Mouse (Mus musculus) forebrain, embryonic 11.5 days (tissue): Measurements from ENCODE around the gene Kat2b. TPM values are rescaled to one million over a fixed set of nuclear protein-coding genes. Genes with fewer than 3 reads are reported as not detected.
"Not testable (repeated sequence)": the region's sequence is repeated elsewhere in the genome, so short reads cannot be mapped to it uniquely, and the experiment has no call there.

Source experiments
- ATAC-seq: fragments of 200-750 bp; cut with Nextera tagmentation; replicated peaks from 2 replicates; pipeline ENCODE4 v1.8.0; 2017; ENCODE audit warnings: moderate TSS enrichment; ENCODE audit not compliant: low FRiP score
- DNase-seq: peaks from one replicate; pipeline ENCODE4 v3.0.0-alpha.2; 2017; ENCODE audit warnings: low spot score
- H3K27ac ChIP-seq: fragments of 300-500 bp; sonication (generic); 2 replicates; pipeline ENCODE4 v1.5.1; 2014; ENCODE audit warnings: low read depth, low read length
- H3K27me3 ChIP-seq: fragments of 300-500 bp; sonication (generic); 2 replicates; pipeline ENCODE4 v1.6.1; 2014; ENCODE audit warnings: mild to moderate bottlenecking, low read length, mixed read lengths; ENCODE audit not compliant: control insufficient read depth, insufficient read depth
- H3K36me3 ChIP-seq: fragments of 300-500 bp; sonication (generic); 2 replicates; pipeline ENCODE4 v1.6.1; 2014; ENCODE audit warnings: mild to moderate bottlenecking, low read length, moderate library complexity, mixed read lengths; ENCODE audit not compliant: control insufficient read depth, insufficient read depth
- H3K4me1 ChIP-seq: fragments of 300-500 bp; sonication (generic); replicated peaks from 2 replicates; pipeline ENCODE4 v1.6.1; 2014; ENCODE audit warnings: low read length, mixed read lengths; ENCODE audit not compliant: control insufficient read depth, insufficient read depth
- H3K4me2 ChIP-seq: fragments of 300-500 bp; sonication (generic); 2 replicates; pipeline ENCODE4 v1.6.1; 2014; ENCODE audit warnings: low read depth, mild to moderate bottlenecking, low read length, moderate library complexity, mixed read lengths; ENCODE audit not compliant: severe bottlenecking
- H3K4me3 ChIP-seq: fragments of 300-500 bp; sonication (generic); 2 replicates; pipeline ENCODE4 v1.5.1; 2014; ENCODE audit warnings: low read depth, low read length
- H3K9ac ChIP-seq: fragments of 300-500 bp; sonication (generic); 2 replicates; pipeline ENCODE4 v1.6.1; 2014; ENCODE audit warnings: low read length
- H3K9me3 ChIP-seq: fragments of 300-500 bp; sonication (generic); 2 replicates; pipeline ENCODE4 v1.6.1; 2016; ENCODE audit warnings: low read length, mixed read lengths; ENCODE audit not compliant: control insufficient read depth
- WGBS: fragments of 180-500 bp; shearing (Covaris S2); extraction: QIAGEN DNeasy Blood & Tissue Kit; methylation state at CpG from one replicate; pipeline ENCODE4 v1.1.7; 2014; 5-methylcytosine and 5-hydroxymethylcytosine counted together
- polyA plus RNA-seq: library from polyadenylated mRNA; unstranded; fragments of >200 nt; fragmentation: Nextera tagmentation; extraction: Ambion mirVana; gene quantifications from 2 replicates; pipeline ENCODE4 v1.2.1, GENCODE M21; 2014

The Kat2b gene
- polyA plus RNA-seq, 1 experiment from 2014 or later = 6.1 TPM

GRCm38 (mm10) chr17:53655959-53656358 is 89.3 kb downstream of the Kat2b start:
- ATAC-seq = no peak
- H3K4me3 ChIP-seq = no peak overlapping the region
- no peak overlapping the region for H3K4me2 ChIP-seq
- WGBS = 93% methylated on average over 2 of the region's 2 CpGs
- no peaks in the 10 kb centered on the region for H3K4me1 ChIP-seq
- H3K36me3 ChIP-seq = no peaks in the 10 kb centered on the region
- H3K27ac ChIP-seq = no peak overlapping the region
- no peak for DNase-seq
- no peaks in the 10 kb centered on the region for H3K27me3 ChIP-seq
- H3K9me3 ChIP-seq = no peaks in the 10 kb centered on the region
- no peak overlapping the region for H3K9ac ChIP-seq

GRCm38 (mm10) chr17:53656369-53656860 is 89.8 kb downstream of the Kat2b start:
- H3K4me1 ChIP-seq = no peaks in the 10 kb centered on the region
- no peaks in the 10 kb centered on the region for H3K9me3 ChIP-seq
- H3K27me3 ChIP-seq = no peaks in the 10 kb centered on the region
- no peak overlapping the region for H3K27ac ChIP-seq
- ATAC-seq = no peak
- no peak overlapping the region for H3K4me3 ChIP-seq
- H3K36me3 ChIP-seq = no peaks in the 10 kb centered on the region
- DNase-seq = no peak
- H3K9ac ChIP-seq = no peak overlapping the region
- 75% methylated on average over 6 of the region's 6 CpGs for WGBS
- no peak overlapping the region for H3K4me2 ChIP-seq

- not testable (repeated sequence) for H3K36me3 ChIP-seq, H3K4me2 ChIP-seq, H3K4me1 ChIP-seq, H3K9me3 ChIP-seq, H3K9ac ChIP-seq, H3K27me3 ChIP-seq, DNase-seq, H3K27ac ChIP-seq, H3K4me3 ChIP-seq, ATAC-seq
- 73% methylated on average over 2 of the region's 2 CpGs for WGBS
Observed at GRCm38 (mm10) chr17:53657391-53657790, 90.7 kb downstream of the Kat2b start.

GRCm38 (mm10) chr17:53658668-53659067 is 92.0 kb downstream of the Kat2b start:
- Histone ChIP-seq H3K27ac (no peak overlapping the region), H3K4me2 (no peak overlapping the region), H3K9me3 (no peaks in the 10 kb centered on the region), H3K36me3 (no peaks in the 10 kb centered on the region), H3K4me3 (no peak overlapping the region), H3K27me3 (no peaks in the 10 kb centered on the region), H3K4me1 (no peaks in the 10 kb centered on the region), H3K9ac (no peak overlapping the region)
- no peak for DNase-seq
- 86% methylated on average over 2 of the region's 2 CpGs for WGBS
- ATAC-seq = peak; percentile 76

- no peak overlapping the region for H3K4me2 ChIP-seq
- H3K4me3 ChIP-seq = no peak overlapping the region
- ATAC-seq (no peak; the same call in 1 of the 2 replicates), DNase-seq (no peak)
- no peaks in the 10 kb centered on the region for H3K4me1 ChIP-seq
- H3K27me3 ChIP-seq = no peaks in the 10 kb centered on the region
- H3K36me3 ChIP-seq = no peaks in the 10 kb centered on the region
- WGBS = 82% methylated on average over 8 of the region's 8 CpGs
- H3K27ac ChIP-seq = no peak overlapping the region
- no peaks in the 10 kb centered on the region for H3K9me3 ChIP-seq
- H3K9ac ChIP-seq = no peak overlapping the region
Observed at GRCm38 (mm10) chr17:53659230-53659629, 92.6 kb downstream of the Kat2b start.

GRCm38 (mm10) chr17:53659738-53660137 is 93.1 kb downstream of the Kat2b start:
- H3K9ac ChIP-seq = no peak overlapping the region
- DNase-seq (no peak), ATAC-seq (no peak)
- 73% methylated on average over 4 of the region's 4 CpGs for WGBS
- no peaks in the 10 kb centered on the region for H3K36me3 ChIP-seq
- no peak overlapping the region for H3K4me3 ChIP-seq
- H3K4me2 ChIP-seq = no peak overlapping the region
- no peaks in the 10 kb centered on the region for H3K9me3 ChIP-seq
- H3K4me1 ChIP-seq = no peaks in the 10 kb centered on the region
- H3K27me3 ChIP-seq = no peaks in the 10 kb centered on the region
- H3K27ac ChIP-seq = no peak overlapping the region

GRCm38 (mm10) chr17:53661056-53661840 is 94.6 kb downstream of the Kat2b start:
- H3K27ac ChIP-seq = no peak overlapping the region
- 86% methylated on average over 6 of the region's 6 CpGs for WGBS
- H3K4me2 ChIP-seq = no peak overlapping the region
- no peaks in the 10 kb centered on the region for H3K36me3 ChIP-seq
- no peak overlapping the region for H3K4me3 ChIP-seq
- no peak for DNase-seq
- H3K9me3 ChIP-seq = no peaks in the 10 kb centered on the region
- H3K9ac ChIP-seq = no peak overlapping the region
- no peak for ATAC-seq
- no peaks in the 10 kb centered on the region for H3K27me3 ChIP-seq
- H3K4me1 ChIP-seq = no peaks in the 10 kb centered on the region

GRCm38 (mm10) chr17:53664267-53664666 is 97.6 kb downstream of the Kat2b start:
- Histone ChIP-seq H3K36me3 (no peaks in the 10 kb centered on the region), H3K9ac (no peak overlapping the region), H3K27ac (no peak overlapping the region), H3K9me3 (no peaks in the 10 kb centered on the region), H3K4me3 (no peak overlapping the region), H3K4me2 (no peak overlapping the region), H3K27me3 (no peaks in the 10 kb centered on the region), H3K4me1 (no peaks in the 10 kb centered on the region)
- no peak for DNase-seq
- WGBS = 92% methylated on average over 3 of the region's 3 CpGs
- no peak for ATAC-seq
